Mouse (Mus musculus) ZHBTc4 (cell line): Measurements from ENCODE around the gene Cd200.
A peak's percentile ranks its signal among the peaks of the same experiment; 100 is the strongest.
"Not testable (repeated sequence)": the region's sequence is repeated elsewhere in the genome, so short reads cannot be mapped to it uniquely, and the experiment has no call there.

Source experiments
- DNase-seq: peaks from one replicate; pipeline ENCODE4 v3.0.0-alpha.2; 2011; ENCODE audit warnings: low read depth, low spot score

Gene Cd200

GRCm38 (mm10) chr16:45378147-45378943 lies 30.5 kb downstream of the Cd200 start:
- no peak for DNase-seq

GRCm38 (mm10) chr16:45377332-45377731 lies 31.5 kb downstream of the Cd200 start:
- DNase-seq: peak; percentile 9

DNA sequence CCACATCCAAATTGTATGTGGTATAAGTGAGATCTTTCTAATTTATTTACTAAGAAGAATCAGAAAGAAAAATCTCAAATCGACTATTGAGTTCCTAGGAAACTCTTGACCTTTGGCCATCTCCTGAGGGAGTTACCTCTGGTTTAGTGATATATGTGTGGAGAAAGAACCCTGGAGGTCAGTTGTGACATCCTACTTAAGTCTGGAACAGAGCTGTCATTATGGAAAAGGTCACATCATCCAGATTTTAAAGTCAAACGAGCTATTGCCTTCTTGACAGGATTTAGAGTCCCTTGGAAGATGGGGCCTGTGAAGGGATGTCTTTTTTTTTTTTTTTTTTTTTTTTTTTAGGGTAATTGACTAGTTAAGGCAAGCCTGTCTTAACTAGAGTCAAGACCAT lies 32.0 kb downstream of the Cd200 start:
- DNase-seq: no peak

DNA sequence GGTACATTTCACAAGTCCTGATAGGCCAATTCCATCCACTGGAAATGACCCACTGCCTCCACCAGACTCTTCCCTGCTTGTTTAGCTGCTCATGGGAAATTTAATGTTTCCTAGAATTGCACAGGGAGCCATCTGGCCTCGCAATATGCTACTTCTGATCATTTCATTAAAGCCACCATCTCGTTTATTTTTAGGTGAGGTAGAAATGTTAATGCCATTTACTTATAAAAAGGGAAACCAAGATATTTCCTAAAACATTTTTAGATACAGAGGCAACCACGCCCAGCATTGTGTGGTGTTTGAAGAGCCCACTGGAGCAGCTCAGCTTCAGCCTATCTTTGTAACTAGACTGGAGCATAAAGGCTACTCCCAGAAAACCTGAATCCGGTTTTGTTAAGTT lies 32.6 kb downstream of the Cd200 start:
- no peak for DNase-seq

DNA sequence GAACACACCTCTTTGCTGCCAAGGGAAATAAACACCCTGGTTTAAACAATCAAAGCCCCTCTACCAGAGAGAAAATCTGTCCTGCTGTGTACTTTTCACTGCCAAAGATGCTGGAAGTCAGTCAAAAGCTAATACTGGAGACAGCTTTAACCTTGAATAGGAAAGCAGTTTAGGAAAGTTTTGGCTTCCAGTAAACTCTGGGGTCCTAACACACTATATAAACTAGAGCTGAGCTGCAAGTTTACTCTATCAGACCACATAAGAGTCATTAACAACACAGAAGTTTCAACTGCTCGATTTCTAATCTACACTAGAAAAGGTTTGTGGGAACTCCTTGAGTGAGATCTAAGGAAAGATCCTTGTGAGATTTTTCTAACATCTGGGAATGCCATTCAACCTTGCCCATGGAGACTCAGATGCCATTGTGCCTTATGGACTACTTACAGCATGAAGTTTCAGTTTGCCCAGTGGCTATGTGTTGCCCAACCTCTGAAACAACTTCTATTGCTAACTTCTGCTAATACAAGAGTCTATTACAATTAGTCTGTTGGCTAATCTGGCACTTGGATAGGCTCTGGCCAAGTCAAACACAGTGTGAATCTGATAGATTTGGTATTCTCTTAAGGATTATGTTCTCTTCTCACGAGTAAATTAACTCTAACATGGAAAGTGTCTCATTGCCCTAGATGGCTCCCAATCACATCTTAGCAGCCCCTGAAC lies 33.2 kb downstream of the Cd200 start:
- no peak for DNase-seq

- no peak for DNase-seq
Measured at GRCm38 (mm10) chr16:45374074-45374473, 34.8 kb downstream of the Cd200 start.

DNA sequence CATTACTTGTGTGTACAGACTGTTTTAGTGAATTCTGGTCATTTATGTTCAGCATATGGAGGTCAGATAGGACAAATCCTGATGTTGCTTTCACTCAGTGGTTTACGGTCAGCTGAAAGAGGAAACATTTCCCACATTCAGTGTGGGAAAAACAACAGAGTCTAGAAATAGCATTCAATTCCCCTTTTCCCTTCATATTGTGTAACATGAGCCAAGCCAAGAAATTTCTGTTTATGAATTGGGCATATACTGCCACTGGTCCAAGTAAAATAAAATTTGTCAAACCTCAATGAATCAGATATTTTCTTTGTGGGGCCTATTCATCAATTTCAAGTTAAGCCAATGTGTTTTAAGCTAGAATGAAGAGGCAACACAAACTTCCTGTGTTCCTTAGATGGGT lies 37.8 kb downstream of the Cd200 start:
- no peak for DNase-seq

- no peak for DNase-seq
Measured at GRCm38 (mm10) chr16:45369285-45369965, 39.4 kb downstream of the Cd200 start.

DNA sequence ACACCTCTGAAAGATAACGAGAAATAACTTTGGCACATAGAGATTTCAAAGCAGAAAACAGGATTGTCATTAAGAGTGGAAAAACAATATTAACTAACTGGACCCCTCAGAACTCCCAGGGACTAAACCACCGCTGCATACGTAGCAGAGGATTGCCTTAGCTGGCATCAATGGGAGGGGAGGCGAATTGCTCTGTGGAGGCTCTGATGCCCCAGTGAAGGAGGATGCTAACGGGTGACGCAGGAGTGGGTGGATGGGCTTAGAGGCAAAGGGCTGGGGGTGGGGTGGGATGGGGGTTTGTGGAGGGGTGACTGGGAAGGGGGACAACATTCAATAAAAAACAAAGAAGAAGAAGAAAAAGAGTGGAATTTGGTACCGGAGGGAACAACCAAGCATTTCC lies 42.7 kb downstream of the Cd200 start:
- DNase-seq: no peak

- no peak for DNase-seq
Measured at GRCm38 (mm10) chr16:45365353-45365752, 43.5 kb downstream of the Cd200 start.

- DNase-seq: no peak
Measured at GRCm38 (mm10) chr16:45364627-45365026, 44.2 kb downstream of the Cd200 start.

GRCm38 (mm10) chr16:45363480-45364045 lies 45.3 kb downstream of the Cd200 start:
- no peak for DNase-seq

DNA sequence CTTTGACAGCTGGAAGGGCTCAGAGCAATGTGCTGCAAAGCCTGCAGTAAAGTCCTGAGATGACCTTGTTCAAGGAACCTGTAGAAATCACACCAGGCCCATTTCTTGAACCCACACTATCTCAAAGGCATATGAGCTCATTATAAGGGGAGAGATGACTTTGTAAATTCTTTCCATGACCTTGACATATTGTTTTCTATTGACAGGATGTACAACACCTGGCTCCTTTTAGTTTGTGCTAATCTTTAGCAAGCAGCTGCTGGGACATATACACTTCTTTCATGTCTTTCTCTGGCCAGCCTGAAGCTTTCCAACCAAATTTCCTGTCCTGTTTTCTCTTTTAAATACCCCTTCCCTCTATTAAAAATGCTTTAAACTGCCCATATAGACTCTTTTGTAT lies 47.4 kb downstream of the Cd200 start:
- no peak for DNase-seq

GRCm38 (mm10) chr16:45358441-45358840 lies 50.4 kb downstream of the Cd200 start:
- not testable (repeated sequence) for DNase-seq

DNA sequence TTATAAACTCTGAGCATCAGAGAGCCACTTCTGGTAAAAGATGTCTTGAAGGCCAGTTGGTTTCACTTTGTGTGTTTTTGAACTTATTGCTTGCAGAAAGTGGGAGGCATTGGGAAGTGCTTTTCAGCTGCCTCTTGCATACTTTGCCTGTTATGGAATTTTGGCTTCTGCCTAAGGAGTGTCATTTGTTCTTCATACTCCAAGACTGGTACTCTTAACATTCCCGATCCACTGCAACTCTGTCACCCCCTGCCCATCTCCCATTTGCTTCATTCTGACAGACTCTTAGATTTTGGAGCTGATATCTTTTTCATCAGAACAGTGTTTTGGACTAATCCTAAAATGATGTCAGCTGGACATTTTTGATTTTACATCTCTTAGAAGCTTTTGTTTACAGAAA lies 51.7 kb downstream of the Cd200 start:
- DNase-seq: no peak

- no peak for DNase-seq
Measured at GRCm38 (mm10) chr16:45352875-45353274, 56.0 kb downstream of the Cd200 start.

DNA sequence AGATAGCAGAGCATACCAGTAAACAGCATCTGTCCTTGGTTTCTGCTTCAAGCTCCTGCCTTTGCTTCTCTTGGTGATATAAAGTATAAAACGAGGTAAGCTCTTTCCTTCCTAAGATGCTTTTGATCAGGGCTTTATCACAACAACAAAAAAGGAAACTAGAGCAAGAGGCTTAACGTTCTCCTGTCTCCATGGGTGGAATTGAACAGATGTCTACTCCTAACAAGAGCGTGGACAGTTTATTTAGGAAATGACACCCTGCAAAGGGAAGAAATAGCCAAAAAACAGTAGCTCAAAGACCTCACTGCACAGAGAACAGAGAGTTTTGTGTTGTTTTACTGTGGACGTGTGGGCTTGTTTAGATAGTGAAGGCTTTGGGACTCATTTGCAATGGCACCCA lies 58.1 kb downstream of the Cd200 start:
- DNase-seq: no peak

DNA sequence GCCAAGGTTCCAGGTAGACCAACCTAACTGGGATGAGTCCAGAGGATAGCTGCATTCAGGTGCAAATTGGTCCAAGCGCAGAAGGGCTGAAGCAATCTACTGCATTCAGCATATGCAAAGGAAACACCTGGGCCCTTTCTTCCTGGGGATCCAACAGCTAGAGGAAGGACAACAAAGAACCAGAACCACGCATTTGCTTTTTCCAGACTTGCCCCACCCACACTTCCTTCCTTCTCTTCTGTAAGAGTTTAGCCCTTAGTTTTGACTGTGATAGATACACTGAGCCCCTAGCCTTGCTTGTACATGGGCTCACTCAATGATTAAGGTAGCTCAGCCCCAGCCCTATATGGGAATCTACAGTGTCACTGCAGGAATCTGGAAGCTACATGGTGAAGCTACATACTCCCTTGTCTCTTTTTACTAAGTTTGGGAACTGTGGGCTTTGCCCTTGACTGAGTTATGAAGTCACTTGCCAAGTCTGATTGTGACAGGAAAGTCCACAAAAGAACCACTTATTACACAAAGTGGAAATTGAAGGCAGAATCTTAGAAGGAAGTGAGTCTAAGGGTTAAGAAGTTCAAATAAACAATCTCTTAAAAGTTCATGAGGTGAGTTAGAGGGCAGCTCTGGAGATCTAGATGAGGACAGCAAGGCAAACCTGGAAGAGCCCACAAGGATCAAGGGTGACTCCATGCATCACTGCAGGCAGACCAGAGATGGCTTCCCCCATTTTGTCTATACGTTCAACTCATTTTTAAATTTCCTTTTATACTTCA lies 59.1 kb downstream of the Cd200 start:
- DNase-seq: peak; percentile 84

- not testable (repeated sequence) for DNase-seq
Measured at GRCm38 (mm10) chr16:45348238-45348637, 60.6 kb downstream of the Cd200 start.

DNA sequence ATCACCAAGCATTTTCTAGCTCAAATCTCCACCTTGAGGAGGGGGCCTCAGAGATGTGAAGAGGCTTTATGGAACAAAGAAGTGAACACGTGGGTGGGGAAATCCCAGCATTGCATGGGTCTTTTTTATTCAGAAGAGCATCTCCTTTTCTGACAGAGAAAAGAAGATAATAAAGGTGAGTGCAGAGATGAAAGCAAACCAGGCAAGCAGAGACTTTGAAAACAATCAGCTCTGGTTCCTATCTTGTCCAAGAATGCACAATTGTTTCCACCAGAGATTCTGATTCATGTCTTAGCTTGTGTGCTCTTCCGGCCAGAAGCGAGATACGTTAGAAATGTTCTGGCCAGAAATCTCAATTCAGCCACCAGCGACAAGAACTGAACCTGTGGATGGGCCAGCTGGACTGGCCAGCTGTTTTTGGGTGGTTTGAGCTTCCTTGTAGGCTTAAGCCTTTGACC lies 61.9 kb downstream of the Cd200 start:
- no peak for DNase-seq

DNA sequence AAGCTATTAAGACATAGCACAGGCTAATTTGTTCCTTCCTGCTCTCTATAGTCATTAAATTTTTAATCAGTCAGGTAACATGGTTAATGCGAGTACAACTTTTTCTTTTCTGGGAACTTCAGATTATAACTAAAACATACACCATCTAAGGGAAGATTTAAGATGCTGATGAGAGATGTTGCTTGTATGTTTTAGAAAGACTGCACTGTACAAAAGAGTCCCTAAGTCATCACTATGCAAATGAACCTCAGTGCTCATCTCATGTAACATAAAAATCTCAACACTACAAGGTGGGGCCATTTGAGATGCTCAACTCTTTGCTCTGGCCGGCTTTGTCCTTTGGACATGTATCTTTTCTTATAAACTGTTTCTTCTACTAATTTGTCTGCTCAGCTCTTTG lies 62.5 kb downstream of the Cd200 start:
- no peak for DNase-seq
